In the genomic region with DNA sequence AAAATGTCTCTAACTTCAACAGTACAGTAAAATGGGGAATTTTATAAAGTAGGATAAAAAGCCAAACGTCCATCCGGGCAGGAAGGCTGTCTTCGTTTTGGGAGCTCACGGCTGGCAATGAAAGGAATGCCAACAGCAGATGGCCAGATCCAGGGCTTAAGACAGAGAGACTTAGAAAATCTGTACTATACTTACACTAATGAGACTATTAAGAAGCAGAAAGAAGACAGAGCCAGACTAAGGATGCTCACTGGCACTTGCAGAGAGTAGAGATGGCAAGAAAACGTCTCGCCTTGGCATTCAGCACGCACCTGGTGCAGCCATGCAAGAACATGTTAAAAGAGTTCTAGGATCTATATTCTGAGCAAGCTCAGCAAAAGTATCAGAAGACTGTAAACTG, we compare ENCODE assay signal across 23 mouse cellular contexts.
DNase-seq lines count a peak whose midpoint lies in the region; ATAC-seq and TF ChIP-seq lines count a peak whose summit lies in the region.
"Had no signal": no experiment of that assay in that cellular context is flagged by ENCODE, and none has a peak within 500 bp of the region (broad histone marks: within the 10 kb centered on the region; RNA-seq: fewer than 3 reads in every experiment).

No protein-coding gene starts in this region.

- WGBS in forebrain, embryonic 13.5 days = 75% methylated on average over 7 of the region's 7 CpGs
- 93% methylated on average over 7 of the region's 7 CpGs for WGBS in forebrain, embryonic 10.5 days
- 83% methylated on average over 7 of the region's 7 CpGs for WGBS in midbrain, postnatal 0 days
- WGBS in midbrain, embryonic 15.5 days = 81% methylated on average over 7 of the region's 7 CpGs

- peaks cover 9% of the 10 kb centered on the region; the same call in 1 of the 2 replicates for H3K4me1 ChIP-seq in forebrain, embryonic 13.5 days
- no peaks in the 10 kb centered on the region for H3K4me1 ChIP-seq in forebrain, embryonic 10.5 days
- H3K4me1 ChIP-seq in midbrain, postnatal 0 days (ENCODE audit: insufficient read depth, low read length) = no peaks in the 10 kb centered on the region
- H3K4me1 ChIP-seq in midbrain, embryonic 15.5 days = no peaks in the 10 kb centered on the region
- H3K4me1 ChIP-seq: heart, embryonic 12.5 days; limb, embryonic 10.5 days; liver, embryonic 15.5 days; lung, embryonic 15.5 days; neural tube, embryonic 13.5 days had no signal

- no peaks in the 10 kb centered on the region for H3K27me3 ChIP-seq in forebrain, embryonic 13.5 days
- H3K27me3 ChIP-seq in forebrain, embryonic 10.5 days (ENCODE audit: poor library complexity, severe bottlenecking) = no peaks in the 10 kb centered on the region
- no peaks in the 10 kb centered on the region for H3K27me3 ChIP-seq in midbrain, postnatal 0 days (ENCODE audit: insufficient read depth, low read length)
- H3K27me3 ChIP-seq in midbrain, embryonic 15.5 days (replicated peaks) = no peaks in the 10 kb centered on the region
- H3K27me3 ChIP-seq: heart, embryonic 12.5 days; liver, embryonic 15.5 days; lung, embryonic 15.5 days; neural tube, embryonic 13.5 days had no signal

- no peak overlapping the region for H3K9ac ChIP-seq in forebrain, embryonic 13.5 days
- no peak overlapping the region for H3K9ac ChIP-seq in midbrain, postnatal 0 days (replicated peaks; ENCODE audit: low read length, poor library complexity, severe bottlenecking)
- H3K9ac ChIP-seq in midbrain, embryonic 15.5 days = no peak overlapping the region
- H3K9ac ChIP-seq: heart, embryonic 12.5 days; liver, embryonic 15.5 days; lung, embryonic 15.5 days; neural tube, embryonic 13.5 days had no signal

- ATAC-seq in forebrain, embryonic 13.5 days = peak; percentile 48; the same call in 1 of the 2 replicates
- no peak for ATAC-seq in midbrain, postnatal 0 days (ENCODE audit: low FRiP score)
- ATAC-seq in midbrain, embryonic 15.5 days (replicated peaks) = no peak
- ATAC-seq in megakaryocyte, adult 5-6 weeks (ENCODE audit: poor library complexity, severe bottlenecking) = no peak
- ATAC-seq: CD4-positive, CD25-positive, alpha-beta regulatory T cell, adult 4 months; intestine, postnatal 0 days had no signal

- H3K36me3 ChIP-seq in forebrain, embryonic 13.5 days (ENCODE audit: poor library complexity, severe bottlenecking) = no peaks in the 10 kb centered on the region
- peaks cover 11% of the 10 kb centered on the region for H3K36me3 ChIP-seq in forebrain, embryonic 10.5 days (replicated peaks)
- H3K36me3 ChIP-seq in midbrain, postnatal 0 days (ENCODE audit: insufficient read depth, low read length) = no peaks in the 10 kb centered on the region
- H3K36me3 ChIP-seq in midbrain, embryonic 15.5 days (replicated peaks) = no peaks in the 10 kb centered on the region
- H3K36me3 ChIP-seq: limb, embryonic 10.5 days; liver, embryonic 15.5 days; lung, embryonic 15.5 days had no signal

- intact Hi-C loops in heart, postnatal 14 days (cut with DNase I) = no loop called here

- DNase-seq in forebrain, embryonic 10.5 days (ENCODE audit: extremely low spot score, low spot score) = no peak
- peak; percentile 12 for DNase-seq in midbrain, postnatal 0 days (ENCODE audit: low spot score)
- DNase-seq in cerebellum, postnatal 10 days = peak; percentile 20 to 38
- no peak for DNase-seq in heart, postnatal 14 days
- DNase-seq: adrenal gland, postnatal 14 days; gastrocnemius, postnatal 14 days; heart, adult 18-20 months; heart, postnatal 10 days; kidney, postnatal 4 days; liver; lung, postnatal 36 days; midbrain, embryonic 14.5 days had no signal

- H3K4me3 ChIP-seq in forebrain, embryonic 13.5 days = no peak overlapping the region
- no peak overlapping the region for H3K4me3 ChIP-seq in forebrain, embryonic 10.5 days
- H3K4me3 ChIP-seq in midbrain, postnatal 0 days (ENCODE audit: low read depth, low read length) = no peak overlapping the region
- no peak overlapping the region for H3K4me3 ChIP-seq in midbrain, embryonic 15.5 days
- H3K4me3 ChIP-seq: heart, embryonic 12.5 days; limb, embryonic 10.5 days; liver, embryonic 15.5 days; lung, embryonic 15.5 days; myocyte; neural tube, embryonic 13.5 days had no signal

- no peak overlapping the region for H3K4me2 ChIP-seq in forebrain, embryonic 13.5 days
- H3K4me2 ChIP-seq in midbrain, postnatal 0 days (ENCODE audit: low read depth, low read length, poor library complexity, severe bottlenecking) = no peak overlapping the region
- H3K4me2 ChIP-seq in midbrain, embryonic 15.5 days = no peak overlapping the region
- H3K4me2 ChIP-seq: heart, embryonic 12.5 days; liver, embryonic 15.5 days; lung, embryonic 15.5 days; neural tube, embryonic 13.5 days had no signal

- TF ChIP-seq CTCF in midbrain, postnatal 0 days (IDR thresholded peaks at IDR 0.05) = no peak

- no peak overlapping the region for H3K27ac ChIP-seq in forebrain, embryonic 13.5 days
- no peak overlapping the region for H3K27ac ChIP-seq in forebrain, embryonic 10.5 days
- no peak overlapping the region for H3K27ac ChIP-seq in midbrain, postnatal 0 days (ENCODE audit: low read depth, low read length)
- no peak overlapping the region for H3K27ac ChIP-seq in midbrain, embryonic 15.5 days
- H3K27ac ChIP-seq: limb, embryonic 10.5 days; liver, embryonic 15.5 days; lung, embryonic 15.5 days; neural tube, embryonic 13.5 days had no signal

- no peaks in the 10 kb centered on the region for H3K9me3 ChIP-seq in forebrain, embryonic 13.5 days (replicated peaks)
- peaks cover 4% of the 10 kb centered on the region; the same call in 1 of the 2 replicates for H3K9me3 ChIP-seq in forebrain, embryonic 10.5 days
- no peaks in the 10 kb centered on the region for H3K9me3 ChIP-seq in midbrain, postnatal 0 days (ENCODE audit: low read length)
- no peaks in the 10 kb centered on the region for H3K9me3 ChIP-seq in midbrain, embryonic 15.5 days
- H3K9me3 ChIP-seq: heart, embryonic 12.5 days; limb, embryonic 10.5 days; liver, embryonic 15.5 days; lung, embryonic 15.5 days; neural tube, embryonic 13.5 days had no signal

Comparison
In these comparisons a context has a peak if more than half of its experiments do, and no peak if none do; other contexts are left out.
1. DNase-seq: peak in midbrain, postnatal 0 days (single experiment) and cerebellum, postnatal 10 days (2 of 2); none in forebrain, embryonic 10.5 days (single experiment) and heart, postnatal 14 days (0 of 2).